Mouse (Mus musculus) liver (tissue): ENCODE data around the gene Wbp1.
A peak's percentile ranks its signal among the peaks of the same experiment; 100 is the strongest.

Experiments used
- DNase-seq: peaks from one replicate; pipeline ENCODE4 v3.0.0-alpha.2; 2020; ENCODE audit warnings: mixed read lengths

Gene Wbp1

GRCm38 (mm10) chr6:83120930-83121862, at the start of gene Wbp1:
Wbp1 (minus strand) TSS chr6:83121559.
- DNase-seq = peak; percentile 94

- no peak for DNase-seq
Measured at GRCm38 (mm10) chr6:83171063-83171462, 49.7 kb upstream of the Wbp1 start.

DNA sequence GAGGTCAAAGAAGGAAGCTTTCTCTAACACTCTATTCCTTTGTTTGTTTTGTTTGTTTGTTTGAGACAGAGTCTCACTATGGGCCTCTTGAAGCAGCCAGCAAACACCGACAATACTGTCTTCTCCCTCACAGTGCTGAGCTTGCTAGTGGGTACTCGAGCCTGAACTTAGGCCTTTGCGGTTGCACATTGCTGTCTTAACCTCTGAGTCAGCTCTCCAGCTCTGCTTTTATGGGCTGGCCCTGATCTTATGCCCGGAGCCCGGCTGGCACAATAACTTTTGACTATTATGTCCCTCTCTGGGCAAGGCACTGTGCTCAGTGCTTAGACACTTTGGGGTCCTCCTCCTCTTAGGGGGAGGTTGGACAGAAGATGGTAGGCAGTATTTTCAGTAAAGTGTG, 48.5 kb upstream of the Wbp1 start:
- no peak for DNase-seq

GRCm38 (mm10) chr6:83166243-83166630, 44.9 kb upstream of the Wbp1 start:
- peak; percentile 25 for DNase-seq

- DNase-seq = peak; percentile 96
Measured at GRCm38 (mm10) chr6:83165607-83166242, 44.4 kb upstream of the Wbp1 start, which contains the start of gene Dctn1. Dctn1 (plus strand) TSS chr6:83165920.

DNA sequence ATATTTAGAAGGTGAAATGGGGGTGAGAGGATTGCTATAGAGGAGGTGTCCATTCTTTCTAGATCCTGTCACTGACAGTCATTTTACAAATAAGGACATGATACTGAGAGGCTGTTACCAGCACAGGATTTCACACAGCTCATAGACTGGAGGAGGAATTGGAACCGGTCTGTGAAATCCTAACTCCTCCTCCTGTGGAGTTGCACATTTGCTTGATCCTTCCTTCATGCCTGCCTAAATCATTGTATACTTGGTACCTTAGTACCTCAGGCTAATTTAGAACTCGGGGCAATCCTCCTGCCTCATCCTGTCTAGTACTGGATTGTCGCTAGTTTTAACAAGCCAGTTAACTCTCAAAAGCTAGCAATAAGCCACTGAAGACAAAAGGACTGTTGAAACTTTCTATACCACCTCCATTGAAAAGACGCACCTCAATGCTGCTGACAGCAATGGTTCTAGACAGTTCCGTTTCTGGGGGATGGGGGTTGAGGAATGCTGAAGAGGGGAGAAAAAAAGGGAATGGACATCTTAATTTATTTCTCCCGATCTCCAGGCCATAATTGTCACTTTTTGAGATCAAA, 43.8 kb upstream of the Wbp1 start:
- DNase-seq = no peak

DNA sequence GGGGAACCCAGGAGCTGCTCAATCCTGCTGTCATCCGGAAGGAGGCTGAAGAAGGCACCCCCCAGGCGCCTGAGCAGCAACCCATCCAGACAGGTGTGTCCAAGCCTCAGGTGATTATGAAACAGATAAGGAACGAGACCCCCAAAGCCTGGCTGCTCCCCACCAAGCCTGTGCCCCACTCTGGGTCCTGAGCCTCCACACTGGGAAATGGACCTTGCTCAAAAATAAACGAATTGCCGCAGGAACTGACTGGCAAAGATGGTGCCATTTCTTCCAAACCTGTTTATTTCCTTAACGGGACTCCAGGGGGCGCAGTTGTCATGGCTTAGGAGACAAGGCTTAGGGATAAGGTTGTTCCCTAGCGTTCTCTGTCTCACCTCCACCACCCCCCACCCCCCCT, 41.3 kb upstream of the Wbp1 start:
- DNase-seq = peak; percentile 62

DNA sequence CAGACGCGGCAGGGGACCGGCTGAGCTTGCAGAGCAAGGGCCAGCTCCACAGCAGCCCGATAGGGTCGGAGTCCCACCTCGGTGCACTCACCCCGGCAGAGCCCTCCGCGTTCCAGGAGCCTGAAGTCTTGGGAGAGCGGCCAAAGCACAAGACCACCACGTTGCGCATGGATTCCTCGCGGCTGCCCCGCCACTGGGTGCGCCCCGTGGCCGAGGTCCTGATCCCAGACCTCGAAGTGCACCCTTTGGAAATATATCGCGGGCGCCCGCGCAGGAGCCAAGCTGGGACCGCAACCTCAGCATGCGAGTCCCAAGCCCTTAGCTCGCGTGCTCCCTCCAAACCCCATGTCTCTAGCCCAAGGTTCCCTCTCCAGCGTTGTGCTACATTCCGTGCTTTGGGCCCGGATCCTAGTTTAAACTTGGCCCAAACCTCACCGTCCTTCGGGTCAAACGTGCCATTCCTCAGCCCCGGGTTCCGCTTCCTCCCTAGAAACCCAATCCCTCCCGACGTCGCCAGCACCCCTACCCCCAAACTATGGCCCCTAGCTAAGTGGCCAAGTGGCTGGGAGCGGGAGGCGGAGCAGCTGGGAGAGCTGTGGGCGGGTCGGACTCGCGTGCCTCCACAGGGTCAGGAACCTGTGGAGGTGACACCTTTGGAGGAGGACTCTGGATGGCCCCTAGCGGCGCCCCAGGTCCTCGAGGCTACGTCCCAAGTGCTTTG, 40.7 kb upstream of the Wbp1 start:
- peak; percentile 19 for DNase-seq

- DNase-seq = no peak
Measured at GRCm38 (mm10) chr6:83161442-83161841, 40.1 kb upstream of the Wbp1 start.

DNA sequence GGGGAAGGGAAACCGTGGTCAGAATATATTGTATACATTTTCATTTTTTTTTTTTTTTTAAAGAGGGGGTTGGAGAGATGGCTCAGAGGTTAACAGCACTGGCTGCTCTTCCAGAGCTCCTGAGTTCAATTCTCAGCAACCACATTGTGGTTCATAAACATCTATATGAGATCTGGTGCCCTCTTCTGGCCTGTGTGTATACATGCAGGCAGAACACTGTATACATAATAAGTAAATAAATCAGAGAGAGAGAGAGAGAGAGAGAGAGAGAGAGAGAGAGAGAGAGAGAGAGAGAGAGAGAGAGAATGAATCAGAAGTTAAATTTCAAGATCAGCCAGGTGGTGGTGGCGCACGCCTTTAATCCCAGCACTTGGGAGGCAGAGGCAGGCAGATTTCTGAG, 38.1 kb upstream of the Wbp1 start:
- peak; percentile 51 for DNase-seq

- DNase-seq = peak; percentile 45
Measured at GRCm38 (mm10) chr6:83156259-83156684, 34.9 kb upstream of the Wbp1 start, which contains the start of the genes Wdr54 and 1700003E16Rik. Wdr54 (minus strand) TSS chr6:83156397. 1700003E16Rik (plus strand) TSS chr6:83156404.

DNA sequence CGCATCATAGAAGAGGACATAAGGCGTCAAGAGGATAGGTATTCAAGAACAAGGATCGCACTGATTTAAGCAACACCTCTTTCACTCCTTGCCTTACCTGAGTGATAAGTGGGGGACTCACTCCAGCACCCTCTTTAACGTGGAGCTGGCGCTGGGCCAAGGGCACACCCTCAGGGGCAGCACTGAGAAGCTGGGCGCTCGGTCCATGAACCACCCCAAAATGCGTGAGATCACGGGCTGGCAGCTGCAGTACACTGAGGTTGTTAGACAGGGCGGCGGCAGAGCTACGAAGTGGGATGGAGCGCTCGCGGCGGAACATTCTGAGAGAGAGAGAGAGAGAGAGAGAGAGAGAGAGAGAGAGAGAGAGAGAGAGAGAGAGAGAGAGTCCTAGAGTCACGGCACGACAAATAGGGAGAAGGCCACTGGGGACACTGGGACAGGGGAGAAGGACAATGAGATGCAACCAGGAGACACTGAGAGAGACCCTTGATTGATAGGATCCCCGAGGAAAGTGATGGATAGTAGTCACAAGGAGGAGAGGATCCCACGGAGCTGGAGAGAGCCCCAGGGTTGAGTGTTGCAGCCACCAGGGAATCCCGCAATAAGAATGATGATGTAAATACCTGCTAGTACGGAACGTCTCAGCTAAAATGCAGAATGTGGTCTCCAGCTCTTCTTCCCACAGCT, 34.3 kb upstream of the Wbp1 start:
- no peak for DNase-seq

GRCm38 (mm10) chr6:83153485-83153884, 32.1 kb upstream of the Wbp1 start:
- DNase-seq = no peak

- DNase-seq = no peak
Measured at GRCm38 (mm10) chr6:83153038-83153437, 31.7 kb upstream of the Wbp1 start.

DNA sequence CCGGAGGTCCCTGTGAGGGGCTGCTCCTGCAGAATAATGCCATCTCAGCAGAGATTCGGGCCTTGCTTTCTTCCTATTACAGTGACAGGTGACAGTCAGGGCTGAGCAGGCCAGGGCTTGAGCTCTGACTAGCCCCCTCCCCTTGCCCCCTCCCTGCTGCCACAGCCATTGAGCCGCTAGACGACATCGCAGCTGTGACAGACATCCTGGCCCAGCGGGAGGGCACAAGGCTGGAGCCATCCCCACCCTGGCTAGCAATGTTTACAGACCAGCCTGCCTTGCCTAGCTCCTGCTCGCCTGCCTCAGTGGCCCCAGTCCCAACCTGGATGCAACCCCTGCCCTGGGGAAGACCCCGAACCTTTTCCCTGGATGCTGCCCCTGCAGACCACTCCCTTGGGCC, 30.4 kb upstream of the Wbp1 start:
- no peak for DNase-seq

DNA sequence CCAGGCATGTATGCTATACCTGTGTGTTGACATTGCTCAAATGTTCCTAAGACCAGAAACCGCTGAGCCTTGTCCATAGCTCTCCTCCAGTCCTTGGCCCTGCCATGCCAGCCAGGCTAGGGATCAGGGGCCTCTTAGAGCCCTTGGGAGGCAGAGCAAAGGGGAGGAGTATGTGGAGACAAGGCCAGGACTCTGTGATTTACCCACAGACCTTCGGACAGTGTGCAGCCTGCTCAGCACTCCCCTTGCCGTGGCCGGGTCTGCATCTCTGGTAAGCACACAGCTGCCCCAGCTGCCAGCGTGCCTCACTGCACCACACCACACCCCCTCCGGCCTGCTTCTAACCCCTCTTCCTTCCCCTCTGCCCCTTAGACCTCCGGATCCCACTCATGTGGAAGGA, 25.9 kb upstream of the Wbp1 start:
- DNase-seq = no peak

DNA sequence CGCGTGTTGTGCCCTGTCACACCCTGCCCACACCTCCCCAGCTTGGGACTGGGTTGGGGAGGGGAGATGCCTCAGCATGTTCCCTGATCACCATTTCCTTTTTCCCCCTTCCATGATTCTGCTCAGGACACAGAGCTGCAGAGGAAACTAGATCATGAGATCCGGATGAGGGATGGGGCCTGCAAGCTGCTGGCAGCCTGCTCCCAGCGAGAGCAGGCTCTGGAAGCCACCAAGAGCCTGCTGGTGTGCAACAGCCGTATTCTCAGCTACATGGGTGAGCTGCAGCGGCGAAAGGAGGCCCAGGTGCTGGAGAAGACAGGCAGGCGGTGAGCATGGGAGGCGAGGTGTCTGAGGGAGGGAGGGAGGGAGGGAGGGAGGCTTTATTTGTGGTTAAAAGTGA, 24.4 kb upstream of the Wbp1 start:
- DNase-seq = no peak

- DNase-seq = no peak
Measured at GRCm38 (mm10) chr6:83145209-83145608, 23.9 kb upstream of the Wbp1 start.

DNA sequence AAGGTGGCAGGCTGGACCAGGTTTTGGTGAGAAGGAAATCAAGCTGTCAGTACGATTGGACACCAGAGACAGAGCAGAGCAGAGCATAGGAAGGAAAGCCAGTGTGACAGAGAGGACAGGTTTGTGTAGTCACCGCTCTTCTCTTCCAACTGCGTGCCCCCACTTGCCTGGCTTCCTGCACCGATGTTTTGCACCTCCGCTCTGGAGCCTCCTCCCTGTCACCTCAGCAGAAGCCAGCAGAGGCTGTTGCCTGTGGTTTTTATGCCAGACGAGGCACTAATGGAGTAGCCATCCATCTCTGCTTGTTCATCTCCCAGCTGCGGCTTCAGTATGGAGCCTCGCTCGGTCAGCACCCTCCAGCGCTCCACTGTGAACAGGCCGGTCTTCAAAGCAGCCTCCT, 21.5 kb upstream of the Wbp1 start:
- DNase-seq = no peak

DNA sequence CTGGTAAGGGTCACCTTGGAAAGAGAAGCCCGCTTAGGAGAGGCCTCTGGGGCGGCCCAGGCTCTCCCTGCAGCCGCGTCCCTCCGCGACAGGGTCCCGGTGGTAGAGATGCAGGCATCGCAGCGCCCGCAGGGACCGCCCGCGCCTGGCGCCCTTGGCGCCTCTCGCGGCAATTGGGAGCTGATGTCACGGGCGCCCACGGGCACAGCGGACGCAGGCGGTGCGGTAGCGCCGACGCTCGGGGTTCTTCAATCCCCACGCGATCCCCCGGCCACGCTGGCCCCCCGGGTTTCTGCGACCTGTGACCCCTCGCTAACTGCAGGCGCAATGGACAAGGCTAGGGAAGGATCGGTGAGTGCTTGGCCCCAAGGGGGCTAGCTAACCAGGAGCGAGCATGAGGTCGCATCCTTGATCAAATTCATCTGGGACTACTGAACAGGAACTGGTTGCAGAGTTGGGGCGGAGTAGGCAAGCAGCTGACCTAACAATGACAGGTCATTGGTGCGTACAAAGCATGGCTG, 20.9 kb upstream of the Wbp1 start:
- DNase-seq = no peak

DNA sequence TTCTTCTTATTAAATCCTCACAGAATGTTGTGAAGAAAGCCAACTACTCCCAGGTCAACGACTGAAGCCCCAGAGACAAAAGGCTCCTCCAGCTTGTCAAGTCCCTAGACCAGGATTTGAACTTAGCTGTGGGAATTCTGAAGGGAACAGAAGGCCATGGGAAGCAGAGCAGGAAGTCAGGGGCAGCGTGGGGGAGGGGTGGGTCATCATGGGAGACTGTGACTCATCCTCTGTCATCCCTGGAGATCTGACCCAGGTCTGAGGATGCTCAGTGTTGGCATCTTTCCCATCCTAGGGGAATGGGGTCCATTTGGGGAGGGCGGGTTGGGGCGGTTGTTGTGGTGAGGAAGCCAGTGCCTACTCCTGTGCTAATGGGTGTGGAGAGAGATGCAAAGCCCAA, 20.3 kb upstream of the Wbp1 start:
- no peak for DNase-seq

DNA sequence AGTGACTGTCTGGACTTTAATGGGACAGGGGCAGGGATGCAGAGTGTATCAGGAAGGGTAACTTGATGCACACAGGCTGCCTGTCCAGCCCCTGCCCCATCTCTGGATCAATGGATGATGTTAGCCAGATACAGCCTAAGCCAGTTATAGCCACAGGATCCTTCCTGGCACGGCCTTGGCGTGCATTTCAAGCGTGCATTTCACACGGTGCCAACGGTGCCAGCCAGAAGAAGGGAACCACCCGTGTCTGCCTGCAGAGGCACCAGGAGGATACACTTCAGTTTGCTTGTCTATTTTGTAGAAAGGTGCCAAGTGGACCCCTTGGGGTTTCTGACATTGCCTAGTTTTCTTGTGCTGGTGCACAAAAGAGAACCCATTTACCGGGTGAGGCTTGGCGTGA, 18.7 kb upstream of the Wbp1 start:
- DNase-seq = no peak
